Mouse (Mus musculus): ENCODE results near the gene Col7a1.
A peak's percentile ranks its signal among the peaks of the same experiment; 100 is the strongest.

Col7a1 gene

DNA sequence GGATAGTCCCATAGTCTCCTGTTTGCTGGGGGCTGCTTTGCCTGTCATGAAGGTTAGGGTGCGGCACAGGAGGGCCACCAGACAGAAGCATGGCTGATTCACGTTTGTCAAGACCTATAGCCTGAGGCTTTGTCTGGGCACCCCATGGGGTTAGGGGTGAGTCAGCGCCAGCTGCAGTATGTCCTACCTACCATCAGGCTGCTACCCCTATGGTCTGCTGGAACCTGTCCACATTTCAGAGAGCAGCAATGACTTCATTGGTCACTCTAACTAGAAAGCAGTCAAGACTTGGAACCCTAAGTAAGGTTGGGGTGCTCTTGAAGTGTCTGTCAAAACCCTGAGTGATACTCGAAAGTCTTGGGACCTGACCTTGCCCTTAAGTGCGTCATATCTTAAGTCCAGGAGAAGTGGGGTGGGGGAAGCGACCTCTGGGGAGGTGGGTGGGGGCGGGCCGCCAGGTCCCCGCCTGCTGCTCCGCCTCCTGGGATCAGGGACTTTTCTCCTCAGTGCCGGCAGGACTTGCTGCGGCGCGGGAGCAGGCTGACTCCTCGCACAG is at the start of gene Col7a1:
Col7a1 (plus strand) TSS at position 506 of the 556 bp plus-strand sequence.
- DNase-seq (ENCODE audit: low spot score in 2 of 2): no peak

GRCm38 (mm10) chr9:108912308-108912707 is 41.1 kb upstream of the Col7a1 start:
- no peak for DNase-seq (ENCODE audit: low spot score in 2 of 2)

DNA sequence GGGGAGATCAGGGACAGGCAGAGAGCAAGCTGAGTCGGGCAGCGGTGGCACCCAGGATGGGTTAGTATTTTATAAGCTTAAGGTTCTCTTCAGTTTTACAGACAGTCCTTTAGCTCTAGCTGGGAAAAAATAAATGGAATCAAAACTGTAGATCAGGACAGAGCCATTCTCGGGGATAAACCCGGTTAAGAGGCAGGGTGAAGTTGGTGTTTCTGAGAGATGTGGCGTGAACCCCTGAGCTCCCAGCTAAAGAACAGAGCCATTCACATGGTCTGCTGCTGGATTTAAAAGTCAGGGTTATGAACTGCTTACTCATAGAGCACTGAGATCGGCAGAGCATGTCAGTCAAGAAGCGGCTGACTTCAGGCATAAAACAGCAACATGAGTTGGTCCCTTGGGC is 40.2 kb upstream of the Col7a1 start:
- DNase-seq (ENCODE audit: low spot score in 2 of 2): no peak

- no peak for DNase-seq (ENCODE audit: low spot score in 2 of 2)
Observed at GRCm38 (mm10) chr9:108913621-108914020, 39.8 kb upstream of the Col7a1 start.

GRCm38 (mm10) chr9:108914491-108914890 is 38.9 kb upstream of the Col7a1 start, which contains the start of gene Tmem89:
Gene Tmem89 (plus strand): TSS chr9:108914619.
- no peak for DNase-seq (ENCODE audit: low spot score in 2 of 2)

DNA sequence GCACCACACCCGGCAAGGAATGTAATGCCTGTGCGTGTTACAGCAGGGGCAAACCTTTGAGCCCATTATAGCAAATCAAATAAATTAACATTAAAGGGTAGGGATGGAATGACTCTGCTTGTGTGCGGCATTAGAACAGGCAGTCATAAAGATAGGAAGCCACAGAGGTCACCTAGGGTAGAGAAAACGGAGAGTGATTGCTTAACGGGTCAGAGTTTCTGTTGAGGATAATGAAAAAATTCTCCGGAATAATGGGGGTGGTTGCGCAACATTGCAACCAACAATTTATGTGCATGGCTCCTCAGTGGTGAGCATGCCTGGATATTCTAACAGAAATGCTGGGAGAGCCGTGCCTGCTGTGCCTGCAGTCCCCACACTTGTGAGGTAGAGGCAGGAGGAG is 27.5 kb upstream of the Col7a1 start:
- DNase-seq (ENCODE audit: low spot score in 2 of 2): no peak

- DNase-seq (ENCODE audit: low spot score in 2 of 2): no peak
Observed at GRCm38 (mm10) chr9:108928424-108928823, 25.0 kb upstream of the Col7a1 start.

DNA sequence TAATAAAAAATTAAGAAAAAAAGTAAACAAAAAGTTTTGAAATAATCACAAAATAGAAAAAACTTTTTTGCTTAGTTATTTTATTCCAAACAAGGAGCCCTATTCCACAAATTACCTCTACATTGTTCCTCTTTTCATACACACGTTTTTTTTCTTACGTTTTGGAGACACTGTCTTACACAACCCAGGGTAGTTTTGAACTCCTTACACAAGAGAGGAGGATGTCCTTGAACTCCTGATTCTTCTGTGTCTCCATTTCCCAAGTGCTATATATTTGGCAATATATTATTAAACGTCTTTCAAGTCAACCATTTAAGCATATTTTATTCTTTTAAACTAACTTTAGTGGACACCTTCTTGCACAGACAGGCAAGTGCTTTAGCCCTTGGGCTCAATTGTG is 17.4 kb upstream of the Col7a1 start:
- DNase-seq (ENCODE audit: low spot score in 2 of 2): no peak

- peak; percentile 95 to 98 for DNase-seq (ENCODE audit: low spot score in 2 of 2)
Observed at GRCm38 (mm10) chr9:108936418-108937364, 16.7 kb upstream of the Col7a1 start, which contains the start of gene Uqcrc1. Gene Uqcrc1 (plus strand): TSS chr9:108936633.

GRCm38 (mm10) chr9:108945111-108945510 is 8.3 kb upstream of the Col7a1 start:
- no peak for DNase-seq (ENCODE audit: low spot score in 2 of 2)

GRCm38 (mm10) chr9:108945608-108946007 is 7.8 kb upstream of the Col7a1 start:
- no peak for DNase-seq (ENCODE audit: low spot score in 2 of 2)

GRCm38 (mm10) chr9:108949231-108949966 is 4.0 kb upstream of the Col7a1 start:
- DNase-seq (ENCODE audit: low spot score in 2 of 2): no peak

GRCm38 (mm10) chr9:108949967-108950728 is 3.2 kb upstream of the Col7a1 start:
- DNase-seq (ENCODE audit: low spot score in 2 of 2): no peak

GRCm38 (mm10) chr9:108955241-108955640 is 1.9 kb downstream of the Col7a1 start:
- DNase-seq (ENCODE audit: low spot score in 2 of 2): no peak

DNA sequence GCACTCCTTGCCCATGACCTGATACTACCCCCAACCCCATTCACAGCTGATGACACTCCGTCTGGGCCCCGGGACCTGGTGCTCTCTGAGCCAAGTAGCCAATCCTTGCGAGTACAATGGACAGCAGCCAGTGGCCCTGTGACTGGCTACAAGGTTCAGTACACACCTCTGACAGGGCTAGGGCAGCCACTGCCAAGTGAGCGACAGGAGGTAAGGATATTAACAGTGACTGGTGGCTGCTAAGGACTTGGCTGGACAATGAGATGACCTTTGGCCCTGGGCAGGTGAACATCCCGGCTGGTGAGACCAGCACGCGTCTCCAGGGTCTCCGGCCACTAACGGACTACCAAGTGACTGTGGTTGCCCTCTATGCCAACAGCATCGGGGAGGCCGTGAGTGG is 2.5 kb downstream of the Col7a1 start:
- DNase-seq (ENCODE audit: low spot score in 2 of 2): no peak

DNA sequence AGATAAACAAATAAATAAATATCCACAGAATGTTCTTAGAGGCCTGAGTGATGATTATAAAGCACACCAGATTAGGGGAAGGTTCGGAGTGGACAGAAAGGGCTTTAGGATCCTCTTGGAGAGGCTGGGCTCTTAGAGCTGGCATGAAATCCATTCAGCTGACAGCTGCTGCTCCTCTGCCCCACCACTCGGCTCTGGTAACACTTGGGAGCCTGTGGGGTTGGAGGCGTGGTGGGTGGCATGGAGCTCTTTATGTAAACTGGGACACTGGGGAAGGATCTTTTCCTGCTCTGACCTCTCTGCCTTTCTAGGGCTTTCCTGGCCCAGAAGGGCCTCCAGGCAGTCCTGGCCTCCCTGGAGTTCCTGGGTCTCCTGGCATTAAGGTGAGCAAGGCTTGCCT is 10.2 kb downstream of the Col7a1 start:
- no peak for DNase-seq (ENCODE audit: low spot score in 2 of 2)

DNA sequence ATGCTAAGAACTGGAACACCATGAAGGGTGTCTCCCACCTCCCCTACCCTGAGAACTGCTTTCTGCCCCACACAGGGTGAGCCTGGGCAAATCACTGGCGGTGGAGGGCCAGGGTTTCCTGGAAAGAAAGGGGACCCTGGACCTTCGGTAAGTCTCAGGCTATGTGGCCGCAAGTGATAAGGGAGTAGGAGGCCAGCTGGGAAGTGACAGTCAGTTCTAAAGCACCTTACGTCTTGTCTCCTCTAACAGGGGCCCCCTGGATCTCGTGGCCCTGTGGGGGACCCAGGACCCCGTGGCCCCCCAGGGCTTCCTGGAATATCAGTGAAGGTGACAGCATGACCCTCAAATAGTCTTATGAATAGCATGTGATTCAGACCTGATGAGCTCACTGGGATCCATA is 11.0 kb downstream of the Col7a1 start:
- no peak for DNase-seq (ENCODE audit: low spot score in 2 of 2)

DNA sequence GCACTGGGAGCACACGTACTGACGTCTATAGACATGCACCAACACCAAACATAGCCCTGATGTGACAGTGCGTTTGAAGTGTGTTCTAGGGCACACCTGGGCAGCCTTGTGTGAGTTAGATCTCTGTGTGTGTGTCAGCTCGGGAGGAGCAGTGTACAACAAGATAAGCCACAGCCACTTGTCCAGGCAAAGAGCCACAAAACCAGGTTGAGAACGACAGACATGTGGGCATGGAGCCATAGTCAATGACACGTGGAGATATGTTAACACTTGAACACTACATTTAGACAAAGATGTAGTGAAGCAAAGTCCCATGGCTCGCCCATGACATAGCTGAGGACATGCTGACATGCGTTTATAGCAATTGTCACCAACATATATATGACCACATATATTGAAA is 17.2 kb downstream of the Col7a1 start:
- DNase-seq (ENCODE audit: low spot score in 2 of 2): no peak

DNA sequence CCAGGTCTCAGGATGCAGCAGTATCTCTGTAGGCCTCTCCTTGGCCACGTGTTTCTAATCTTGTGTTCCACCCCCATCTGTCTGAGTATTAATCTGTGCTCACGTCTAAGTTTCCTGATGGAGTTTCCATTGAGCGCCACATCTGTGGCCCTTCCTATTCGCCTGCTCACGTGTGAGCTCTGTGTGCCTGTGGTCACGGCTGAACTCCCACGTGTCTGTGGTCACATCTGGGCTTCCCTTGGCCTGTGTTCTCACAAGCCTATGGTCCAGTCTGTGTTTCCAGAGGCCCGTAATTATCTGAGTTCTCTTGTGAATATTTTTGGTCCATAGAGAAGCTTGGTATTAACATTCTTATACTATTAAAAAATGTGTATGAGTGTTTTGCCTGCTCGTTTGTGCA is 23.1 kb downstream of the Col7a1 start:
- no peak for DNase-seq (ENCODE audit: low spot score in 2 of 2)

GRCm38 (mm10) chr9:108977966-108978365 is 24.6 kb downstream of the Col7a1 start:
- no peak for DNase-seq (ENCODE audit: low spot score in 2 of 2)

- DNase-seq (ENCODE audit: low spot score in 2 of 2): no peak
Observed at GRCm38 (mm10) chr9:108982498-108982897, 29.1 kb downstream of the Col7a1 start.

GRCm38 (mm10) chr9:108983209-108983608 is 29.8 kb downstream of the Col7a1 start:
- no peak for DNase-seq (ENCODE audit: low spot score in 2 of 2)

All from spleen, postnatal 10 days (tissue).